Mouse (Mus musculus) 3134 (cell line): ENCODE data around the gene Nfu1.

Source experiments
- DNase-seq: peaks from one replicate; pipeline ENCODE4 v3.0.0-alpha.2; 2011; ENCODE audit warnings: low spot score; ENCODE audit not compliant: insufficient read length; ENCODE audit errors: extremely low read depth

Gene Nfu1

GRCm38 (mm10) chr6:87069195-87069900, 60.3 kb downstream of the Nfu1 start:
- DNase-seq, result no peak

GRCm38 (mm10) chr6:87070641-87071040, 61.6 kb downstream of the Nfu1 start:
- no peak for DNase-seq

GRCm38 (mm10) chr6:87072759-87073158, 63.7 kb downstream of the Nfu1 start:
- DNase-seq, result no peak

DNA sequence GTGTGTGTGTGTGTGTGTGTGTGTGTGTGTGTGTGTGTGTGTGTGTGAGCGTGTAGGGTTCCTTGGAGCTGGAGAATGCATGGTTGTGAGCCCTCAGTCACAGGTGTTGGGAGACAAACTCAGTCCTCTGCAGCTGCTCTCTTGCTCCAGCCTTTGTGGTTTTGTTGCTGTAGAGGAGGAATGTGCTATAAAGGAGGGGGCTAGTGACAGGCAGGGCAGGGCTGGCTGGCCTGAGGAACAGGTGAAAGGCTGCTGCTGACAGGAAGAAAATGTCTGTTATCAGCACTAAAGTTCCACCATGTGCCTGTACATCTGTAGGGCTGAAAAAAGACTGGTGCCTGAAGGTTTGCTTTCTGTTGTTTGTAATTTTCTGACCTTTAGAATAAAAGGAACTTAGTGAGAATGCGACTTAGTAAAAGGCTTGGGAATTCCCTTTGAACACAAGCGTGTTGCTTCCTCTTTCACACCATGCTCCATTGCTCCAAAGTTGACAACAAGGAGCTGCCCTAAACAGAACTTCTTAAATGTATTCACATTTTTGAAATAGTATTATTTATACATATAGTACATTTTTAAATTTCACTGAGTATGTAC, 66.2 kb downstream of the Nfu1 start:
- no peak for DNase-seq
